Mouse (Mus musculus) lung, postnatal 25 days (tissue): ENCODE measurements around the gene Acbd3.

Experiments used
- DNase-seq: peaks from one replicate; pipeline ENCODE4 v3.0.0; 2022; ENCODE audit warnings: low spot score

Acbd3 gene

GRCm38 (mm10) chr1:180762180-180762579 is 36.3 kb downstream of the Acbd3 start:
- DNase-seq, result peak; percentile 26

- peak; percentile 27 for DNase-seq
Measured at GRCm38 (mm10) chr1:180762679-180763078, 36.8 kb downstream of the Acbd3 start.

GRCm38 (mm10) chr1:180763307-180763706 is 37.5 kb downstream of the Acbd3 start:
- no peak for DNase-seq

GRCm38 (mm10) chr1:180763828-180764227 is 38.0 kb downstream of the Acbd3 start:
- peak; percentile 89 for DNase-seq

- DNase-seq, result no peak
Measured at GRCm38 (mm10) chr1:180765393-180765792, 39.5 kb downstream of the Acbd3 start.

GRCm38 (mm10) chr1:180766557-180766956 is 40.7 kb downstream of the Acbd3 start:
- peak; percentile 37 for DNase-seq

- no peak for DNase-seq
Measured at GRCm38 (mm10) chr1:180767541-180768333, 41.9 kb downstream of the Acbd3 start.

GRCm38 (mm10) chr1:180768334-180769168 is 42.7 kb downstream of the Acbd3 start:
- peak; percentile 70 for DNase-seq

- DNase-seq, result no peak
Measured at GRCm38 (mm10) chr1:180771306-180771705, 45.5 kb downstream of the Acbd3 start.

- DNase-seq, result no peak
Measured at GRCm38 (mm10) chr1:180771722-180772121, 45.9 kb downstream of the Acbd3 start.

GRCm38 (mm10) chr1:180772291-180772690 is 46.4 kb downstream of the Acbd3 start:
- DNase-seq, result no peak

- DNase-seq, result no peak
Measured at GRCm38 (mm10) chr1:180774664-180775063, 48.8 kb downstream of the Acbd3 start.

- no peak for DNase-seq
Measured at GRCm38 (mm10) chr1:180775317-180775716, 49.5 kb downstream of the Acbd3 start.

- DNase-seq, result no peak
Measured at GRCm38 (mm10) chr1:180775849-180776493, 50.1 kb downstream of the Acbd3 start.

GRCm38 (mm10) chr1:180776494-180776893 is 50.7 kb downstream of the Acbd3 start:
- no peak for DNase-seq

GRCm38 (mm10) chr1:180777289-180777659 is 51.4 kb downstream of the Acbd3 start:
- DNase-seq, result no peak

- DNase-seq, result peak; percentile 89
Measured at GRCm38 (mm10) chr1:180777660-180778402, 52.0 kb downstream of the Acbd3 start.

- no peak for DNase-seq
Measured at GRCm38 (mm10) chr1:180778403-180778754, 52.5 kb downstream of the Acbd3 start.

- no peak for DNase-seq
Measured at GRCm38 (mm10) chr1:180778941-180779340, 53.1 kb downstream of the Acbd3 start.

- no peak for DNase-seq
Measured at GRCm38 (mm10) chr1:180780291-180780690, 54.4 kb downstream of the Acbd3 start.

GRCm38 (mm10) chr1:180781250-180781649 is 55.4 kb downstream of the Acbd3 start:
- no peak for DNase-seq
